Mouse (Mus musculus) MEL (cell line): Measurements from ENCODE around the gene Mrtfa. TPM values are rescaled to one million over a fixed set of nuclear protein-coding genes. Genes with fewer than 3 reads are reported as not detected.

Source experiments
- DNase-seq: peaks from one replicate; pipeline ENCODE4 v3.0.0; 2011; ENCODE audit warnings: low read depth, low spot score
- H3K27ac ChIP-seq: 2 replicates; pipeline ENCODE4 v1.5.1; 2012; ENCODE audit warnings: low read depth, mild to moderate bottlenecking, control low read depth, low read length, moderate library complexity; ENCODE audit not compliant: control insufficient read depth
- H3K27me3 ChIP-seq, 2 experiments: fragments of 150-350 bp in 1 of 2; sonication (generic) in 1 of 2; 2 replicates each; pipeline ENCODE4 v1.6.1; 2012; ENCODE audit warnings: low read length in 2 of 2, mild to moderate bottlenecking in 2 of 2, improper control_type of control experiment in 1 of 2, moderate library complexity in 1 of 2; ENCODE audit not compliant: insufficient read depth in 2 of 2, control insufficient read depth in 1 of 2
- H3K36me3 ChIP-seq, 2 experiments: 2 replicates each; pipeline ENCODE4 v1.6.1; 2012 to 2014; ENCODE audit warnings: low read length in 2 of 2, improper control_type of control experiment in 1 of 2, inconsistent platforms in 1 of 2, mild to moderate bottlenecking in 1 of 2; ENCODE audit not compliant: insufficient read depth in 2 of 2, control insufficient read depth in 1 of 2
- H3K4me1 ChIP-seq, 2 experiments: fragments of 150-350 bp in 1 of 2; sonication (generic) in 1 of 2; 2 replicates each; pipeline ENCODE4 v1.6.1; 2012; ENCODE audit warnings: low read length in 2 of 2, improper control_type of control experiment in 1 of 2, mild to moderate bottlenecking in 1 of 2; ENCODE audit not compliant: insufficient read depth in 2 of 2, control insufficient read depth in 1 of 2
- H3K4me3 ChIP-seq, 2 experiments: fragments of 150-350 bp in 1 of 2; sonication (generic) in 1 of 2; 2 replicates each; pipeline ENCODE4 v1.5.1; 2012; ENCODE audit warnings: low read depth in 2 of 2, low read length in 2 of 2, mild to moderate bottlenecking in 2 of 2, moderate library complexity in 2 of 2, control low read depth in 1 of 2, improper control_type of control experiment in 1 of 2; ENCODE audit not compliant: control insufficient read depth in 1 of 2, insufficient read depth in 1 of 2
- H3K79me2 ChIP-seq: 2 replicates; pipeline ENCODE4 v1.6.1; 2012; ENCODE audit warnings: mild to moderate bottlenecking, low read length, moderate library complexity; ENCODE audit not compliant: control insufficient read depth, poor library complexity, insufficient read depth
- H3K9ac ChIP-seq: 2 replicates; pipeline ENCODE4 v1.6.1; 2012; ENCODE audit warnings: low read depth, mild to moderate bottlenecking, control low read depth, low read length, moderate library complexity; ENCODE audit not compliant: control insufficient read depth, poor library complexity, severe bottlenecking
- H3K9me3 ChIP-seq: fragments of 150-350 bp; sonication (generic); replicated peaks from 2 replicates; pipeline ENCODE4 v1.6.1; 2012; ENCODE audit warnings: mild to moderate bottlenecking, low read length, improper control_type of control experiment, moderate library complexity; ENCODE audit not compliant: insufficient read depth
- BHLHE40 ChIP-seq: IDR thresholded peaks from 2 replicates; pipeline ENCODE4 v1.6.1; 2012; ENCODE audit warnings: low read depth, mild to moderate bottlenecking, inconsistent platforms, low read length, improper control_type of control experiment, borderline replicate concordance
- CHD1 ChIP-seq: IDR thresholded peaks from 2 replicates; pipeline ENCODE4 v1.6.1; 2012; ENCODE audit warnings: low read depth, mild to moderate bottlenecking, inconsistent platforms, low read length, improper control_type of control experiment
- CHD2 ChIP-seq: IDR thresholded peaks from 2 replicates; pipeline ENCODE4 v1.6.1; 2011; ENCODE audit warnings: low read length, improper control_type of control experiment
- CTCF ChIP-seq, 3 experiments: IDR thresholded peaks in 2 of 3; conservative IDR thresholded peaks in 1 of 3; 2 replicates each; pipeline ENCODE4 v1.5.1; 2011 to 2012; ENCODE audit warnings: low read length in 3 of 3, low read depth in 2 of 3, mild to moderate bottlenecking in 2 of 3, improper control_type of control experiment in 1 of 3, inconsistent platforms in 1 of 3, mixed read lengths in 1 of 3, moderate library complexity in 1 of 3; ENCODE audit not compliant: control insufficient read depth in 1 of 3, insufficient read depth in 1 of 3, poor library complexity in 1 of 3, severe bottlenecking in 1 of 3
- E2F4 ChIP-seq: IDR thresholded peaks from 2 replicates; pipeline ENCODE4 v1.6.1; 2011; ENCODE audit warnings: low read depth, low read length, improper control_type of control experiment, borderline replicate concordance
- ELF1 ChIP-seq: IDR thresholded peaks from 2 replicates; pipeline ENCODE4 v1.6.1; 2014; ENCODE audit warnings: low read depth, mild to moderate bottlenecking, inconsistent platforms, low read length, improper control_type of control experiment, moderate library complexity
- ETS1 ChIP-seq: IDR thresholded peaks from 2 replicates; pipeline ENCODE4 v1.6.1; 2012; ENCODE audit warnings: low read depth, mild to moderate bottlenecking, inconsistent platforms, low read length, improper control_type of control experiment, moderate library complexity
- GATA1 ChIP-seq: IDR thresholded peaks from 2 replicates; pipeline ENCODE4 v1.6.1; 2011; ENCODE audit warnings: low read depth, low read length, improper control_type of control experiment
- HCFC1 ChIP-seq: IDR thresholded peaks from 2 replicates; pipeline ENCODE4 v1.6.1; 2012; ENCODE audit warnings: low read depth, mild to moderate bottlenecking, inconsistent platforms, low read length, improper control_type of control experiment, moderate library complexity
- JUND ChIP-seq: IDR thresholded peaks from 2 replicates; pipeline ENCODE4 v1.6.1; 2011; ENCODE audit warnings: low read depth, mild to moderate bottlenecking, improper control_type of control experiment, low read length
- KAT2A ChIP-seq: conservative IDR thresholded peaks from 2 replicates; pipeline ENCODE4 v1.6.1; 2012; ENCODE audit warnings: low read depth, low read length, improper control_type of control experiment, inconsistent platforms
- MAFK ChIP-seq: IDR thresholded peaks from 2 replicates; pipeline ENCODE4 v1.6.1; 2011; ENCODE audit warnings: low read depth, mild to moderate bottlenecking, low read length, improper control_type of control experiment, borderline replicate concordance
- MAX ChIP-seq: IDR thresholded peaks from 2 replicates; pipeline ENCODE4 v1.6.1; 2011; ENCODE audit warnings: low read length, improper control_type of control experiment
- MAZ ChIP-seq: IDR thresholded peaks from 2 replicates; pipeline ENCODE4 v1.6.1; 2012; ENCODE audit warnings: low read depth, mild to moderate bottlenecking, inconsistent platforms, low read length, improper control_type of control experiment
- MYC ChIP-seq: IDR thresholded peaks from 2 replicates; pipeline ENCODE4 v1.6.1; 2011; ENCODE audit warnings: low read depth, mild to moderate bottlenecking, low read length, improper control_type of control experiment, moderate library complexity
- NELFE ChIP-seq: IDR thresholded peaks from 2 replicates; pipeline ENCODE4 v1.6.1; 2011; ENCODE audit warnings: low read depth, low read length, improper control_type of control experiment
- NRF1 ChIP-seq: IDR thresholded peaks from 2 replicates; pipeline ENCODE4 v1.6.1; 2014; ENCODE audit warnings: low read depth, mild to moderate bottlenecking, inconsistent platforms, low read length, improper control_type of control experiment, moderate library complexity; ENCODE audit not compliant: poor library complexity, insufficient read depth, severe bottlenecking
- POLR2AphosphoS2 ChIP-seq: IDR thresholded peaks from 2 replicates; pipeline ENCODE4 v1.6.1; 2011; ENCODE audit warnings: low read length, improper control_type of control experiment
- POLR2AphosphoS5 ChIP-seq: IDR thresholded peaks from 2 replicates; pipeline ENCODE4 v1.6.1; 2012; ENCODE audit warnings: low read depth, borderline replicate concordance, mild to moderate bottlenecking, inconsistent platforms, low read length, moderate library complexity, mixed read lengths
- RCOR1 ChIP-seq: IDR thresholded peaks from 2 replicates; pipeline ENCODE4 v1.6.1; 2012; ENCODE audit warnings: low read depth, mild to moderate bottlenecking, inconsistent platforms, low read length, improper control_type of control experiment
- SIN3A ChIP-seq: IDR thresholded peaks from 2 replicates; pipeline ENCODE4 v1.6.1; 2012; ENCODE audit warnings: low read length, improper control_type of control experiment, inconsistent platforms
- SMC3 ChIP-seq: IDR thresholded peaks from 2 replicates; pipeline ENCODE4 v1.6.1; 2011; ENCODE audit warnings: low read depth, low read length, improper control_type of control experiment
- TAL1 ChIP-seq: IDR thresholded peaks from 2 replicates; pipeline ENCODE4 v1.6.1; 2012; ENCODE audit warnings: mild to moderate bottlenecking, inconsistent platforms, low read length, moderate library complexity, mixed read lengths
- USF2 ChIP-seq, 2 experiments: IDR thresholded peaks; 2 replicates each; pipeline ENCODE4 v1.6.1; 2011 to 2012; ENCODE audit warnings: improper control_type of control experiment in 2 of 2, low read length in 2 of 2, borderline replicate concordance in 1 of 2, inconsistent platforms in 1 of 2, low read depth in 1 of 2, mild to moderate bottlenecking in 1 of 2; ENCODE audit not compliant: insufficient read depth in 1 of 2
- ZKSCAN1 ChIP-seq: IDR thresholded peaks from 2 replicates; pipeline ENCODE4 v1.6.1; 2012; ENCODE audit warnings: low read depth, mild to moderate bottlenecking, inconsistent platforms, low read length, improper control_type of control experiment, moderate library complexity
- ZNF384 ChIP-seq: IDR thresholded peaks from 2 replicates; pipeline ENCODE4 v1.6.1; 2012; ENCODE audit warnings: low read depth, mild to moderate bottlenecking, inconsistent platforms, low read length, improper control_type of control experiment
- polyA plus RNA-seq, 2 experiments: library from polyadenylated mRNA; stranded (reverse) in 1 of 2; unstranded in 1 of 2; fragments of >175 nt in 1 of 2; fragments of >200 nt in 1 of 2; gene quantifications; 2 replicates each; pipeline versions ENCODE4 v1.2.1 to v1.2.4; 2012; ENCODE audit warnings: low replicate concordance in 2 of 2, low read depth in 1 of 2; ENCODE audit not compliant: insufficient read length in 2 of 2, insufficient read depth in 1 of 2, missing spikeins in 1 of 2
- total RNA-seq: library from RNA; depleted of rRNA; stranded (reverse); fragments of 300-350 nt; gene quantifications from 2 replicates; pipeline ENCODE4 v1.2.3, GENCODE M21; 2012

The Mrtfa gene
- total and polyA plus RNA-seq, 3 experiments, result 2.6 to 11.9 TPM; not detected in 1

DNA sequence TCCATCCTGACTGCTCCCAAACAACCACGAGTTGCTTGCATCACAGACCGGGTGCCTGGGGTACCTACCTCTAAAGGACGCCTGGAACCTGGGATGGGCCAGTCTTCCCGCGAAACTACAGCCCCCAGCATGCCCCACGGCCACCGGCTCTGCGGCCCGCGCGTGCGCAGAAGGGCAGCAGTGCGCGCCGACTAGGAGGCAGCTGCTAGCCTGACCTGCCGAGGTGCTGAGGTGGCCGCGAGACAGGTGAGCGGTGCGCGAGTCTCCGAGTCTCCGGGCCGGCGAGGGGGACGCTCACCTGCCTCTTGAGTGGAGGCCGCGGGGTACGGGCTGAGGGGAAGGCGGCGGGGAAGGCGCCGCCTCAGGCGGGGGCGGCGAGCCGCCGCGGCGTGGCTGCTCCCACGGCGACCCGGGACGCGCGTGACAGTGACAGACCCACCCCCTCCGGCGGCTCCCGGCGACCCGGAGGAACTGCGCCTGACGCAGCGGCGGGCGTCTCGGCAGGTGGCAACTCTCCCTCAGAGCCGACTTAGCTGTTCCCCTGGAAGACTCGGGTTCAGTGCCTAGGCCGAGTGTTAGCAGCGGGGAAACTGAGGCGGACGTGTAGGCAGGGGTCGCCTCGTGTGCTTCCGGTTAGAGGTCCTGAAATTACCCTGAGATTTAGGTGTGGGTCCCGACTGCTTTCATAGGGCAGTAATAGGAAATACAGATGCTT lies 212.8 kb downstream of the Mrtfa start, which contains the start of gene Sgsm3 (continued):
- TF ChIP-seq ZNF384 (no peak), KAT2A (peak; percentile 85; the same call in 1 of the 2 replicates), POLR2AphosphoS5 (no peak), JUND (no peak), ZKSCAN1 (no peak), MAZ (no peak), RCOR1 (no peak), TAL1 (no peak), MAX (no peak; the same call in none of the 2 replicates), E2F4 (no peak), MAFK (no peak), BHLHE40 (no peak), CHD1 (no peak), NRF1 (peak; percentile 90), CTCF (IDR thresholded peaks at IDR 0.05 in 2 of 3, conservative IDR thresholded peaks at IDR 0.05 in 1 of 3; ENCODE audit: control insufficient read depth in 1 of 3, insufficient read depth in 1 of 3, low read depth in 2 of 3, low read length in 3 of 3, poor library complexity in 1 of 3, severe bottlenecking in 1 of 3) (no peak)

- Histone ChIP-seq H3K9me3 (no peaks in the 10 kb centered on the region), H3K27me3 (no peaks in the 10 kb centered on the region), H3K4me1 (peaks cover 16 to 24% of the 10 kb centered on the region in 2 experiments), H3K36me3 (peaks cover 0 to 19% of the 10 kb centered on the region in 2 experiments; a peak in 2 of 4 replicates), H3K4me3 (no peak overlapping the region), H3K9ac (no peak overlapping the region), H3K27ac (no peak overlapping the region), H3K79me2 (peaks cover 5% of the 10 kb centered on the region)
- no peak for DNase-seq
- TF ChIP-seq KAT2A (no peak), CTCF (IDR thresholded peaks at IDR 0.05 in 2 of 3, conservative IDR thresholded peaks at IDR 0.05 in 1 of 3; ENCODE audit: control insufficient read depth in 1 of 3, insufficient read depth in 1 of 3, low read depth in 2 of 3, low read length in 3 of 3, poor library complexity in 1 of 3, severe bottlenecking in 1 of 3) (no peak), SIN3A (no peak), MYC (no peak), GATA1 (no peak), NELFE (no peak), USF2 (IDR thresholded peaks at IDR 0.05; ENCODE audit: borderline replicate concordance in 1 of 2, insufficient read depth in 1 of 2, low read depth in 1 of 2, low read length in 2 of 2) (no peak), POLR2AphosphoS2 (no peak), CHD1 (no peak), E2F4 (no peak), HCFC1 (no peak), BHLHE40 (no peak), ELF1 (no peak), CHD2 (no peak), ETS1 (no peak), MAZ (no peak), SMC3 (no peak)
Observed at GRCm38 (mm10) chr15:80975666-80976065, 214.9 kb downstream of the Mrtfa start.
